Mouse (Mus musculus) testis, adult 2 months (tissue): ENCODE measurements around the gene Agfg2.

Source experiments
- CTCF ChIP-seq: fragments of 200-500 bp; IDR thresholded peaks from 2 replicates; pipeline ENCODE4 v1.5.1; 2012; ENCODE audit warnings: low read depth, mild to moderate bottlenecking, inconsistent platforms, low read length, moderate library complexity; ENCODE audit not compliant: control insufficient read depth, insufficient read depth, insufficient replicate concordance
- POLR2A ChIP-seq: fragments of 200-500 bp; IDR thresholded peaks from 2 replicates; pipeline ENCODE4 v1.6.1; 2012; ENCODE audit warnings: low read depth, mild to moderate bottlenecking, inconsistent platforms, low read length, moderate library complexity; ENCODE audit not compliant: control insufficient read depth

DNA sequence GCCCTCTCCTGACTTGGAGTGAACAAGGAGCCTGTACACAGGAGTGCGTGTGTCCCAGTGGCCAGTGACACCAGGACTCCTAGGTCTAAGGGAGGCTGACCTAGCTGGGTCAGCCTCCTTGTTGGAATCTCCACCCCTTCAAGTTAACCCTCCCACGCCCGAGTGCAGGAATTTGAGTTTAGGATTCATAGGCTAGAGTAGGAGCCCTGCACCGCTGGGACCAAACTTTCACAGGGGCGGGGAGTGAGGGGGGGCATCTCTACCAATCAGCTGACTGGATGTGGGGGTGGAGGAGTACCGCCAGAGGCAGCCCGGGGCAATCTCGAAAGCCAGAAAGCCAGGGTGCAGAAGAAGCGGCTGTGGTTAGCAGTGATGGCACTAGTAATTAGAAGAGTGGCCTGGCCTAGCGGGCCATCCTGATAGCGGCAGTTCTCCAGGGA is 38.9 kb downstream of the Agfg2 start, which contains the start of gene Irs3:
- TF ChIP-seq POLR2A, result no peak
- TF ChIP-seq CTCF, result no peak
